Mouse (Mus musculus) midbrain, postnatal 0 days (tissue): ENCODE measurements around the gene Sprr2a3. TPM values are rescaled to one million over a fixed set of nuclear protein-coding genes. Genes with fewer than 3 reads are reported as not detected.
A peak's percentile ranks its signal among the peaks of the same experiment; 100 is the strongest.

ENCODE experiments used
- ATAC-seq: fragments of 200-750 bp; cut with Nextera tagmentation; 2 replicates; pipeline ENCODE4 v1.8.0; 2017; ENCODE audit warnings: moderate number of reproducible peaks, mild to moderate bottlenecking, moderate TSS enrichment, moderate library complexity; ENCODE audit not compliant: low FRiP score
- DNase-seq: peaks from one replicate; pipeline ENCODE4 v3.0.0-alpha.2; 2015; ENCODE audit warnings: low spot score
- H3K27ac ChIP-seq: fragments of 300-500 bp; sonication (generic); 2 replicates; pipeline ENCODE4 v1.5.1; 2014; ENCODE audit warnings: low read depth, mild to moderate bottlenecking, low read length, mixed read lengths
- H3K27me3 ChIP-seq: fragments of 300-500 bp; sonication (generic); 2 replicates; pipeline ENCODE4 v1.6.1; 2014; ENCODE audit warnings: low read length, control low read depth, mixed read lengths; ENCODE audit not compliant: insufficient read depth
- H3K36me3 ChIP-seq: fragments of 300-500 bp; sonication (generic); 2 replicates; pipeline ENCODE4 v1.6.1; 2014; ENCODE audit warnings: low read length, control low read depth, mixed read lengths; ENCODE audit not compliant: insufficient read depth
- H3K4me1 ChIP-seq: fragments of 300-500 bp; sonication (generic); 2 replicates; pipeline ENCODE4 v1.6.1; 2014; ENCODE audit warnings: mild to moderate bottlenecking, control low read depth, antibody characterized with exemption, low read length, mixed read lengths; ENCODE audit not compliant: insufficient read depth
- H3K4me2 ChIP-seq: fragments of 300-500 bp; sonication (generic); 2 replicates; pipeline ENCODE4 v1.6.1; 2014; ENCODE audit warnings: low read depth, mild to moderate bottlenecking, low read length, mixed read lengths; ENCODE audit not compliant: poor library complexity, severe bottlenecking
- H3K4me3 ChIP-seq: fragments of 300-500 bp; sonication (generic); 2 replicates; pipeline ENCODE4 v1.5.1; 2014; ENCODE audit warnings: low read depth, mild to moderate bottlenecking, low read length, moderate library complexity
- H3K9ac ChIP-seq: fragments of 300-500 bp; sonication (generic); replicated peaks from 2 replicates; pipeline ENCODE4 v1.6.1; 2014; ENCODE audit warnings: mild to moderate bottlenecking, low read length, moderate library complexity, mixed read lengths; ENCODE audit not compliant: poor library complexity, severe bottlenecking
- H3K9me3 ChIP-seq: fragments of 300-500 bp; sonication (generic); 2 replicates; pipeline ENCODE4 v1.6.1; 2016; ENCODE audit warnings: low read length, control low read depth
- CTCF ChIP-seq: IDR thresholded peaks from 2 replicates; pipeline ENCODE4 v1.5.1; 2016; ENCODE audit warnings: antibody characterized with exemption, mild to moderate bottlenecking
- WGBS: fragments of 180-500 bp; shearing (Covaris S2); extraction: QIAGEN DNeasy Blood & Tissue Kit; methylation state at CpG from one replicate; pipeline ENCODE4 v1.1.7; 2014; 5-methylcytosine and 5-hydroxymethylcytosine counted together
- polyA plus RNA-seq: library from polyadenylated mRNA; unstranded; fragments of >200 nt; fragmentation: Nextera tagmentation; extraction: Ambion mirVana; gene quantifications from 2 replicates; pipeline ENCODE4 v1.2.1, GENCODE M21; 2015
- total RNA-seq: library from RNA; depleted of rRNA; stranded (reverse); fragments of >200 nt; gene quantifications from 2 replicates; pipeline ENCODE4 v1.2.3, GENCODE M21; 2014; rRNA removed

Sprr2a3 gene
- total and polyA plus RNA-seq, 2 experiments from 2014 or later, result not detected

DNA sequence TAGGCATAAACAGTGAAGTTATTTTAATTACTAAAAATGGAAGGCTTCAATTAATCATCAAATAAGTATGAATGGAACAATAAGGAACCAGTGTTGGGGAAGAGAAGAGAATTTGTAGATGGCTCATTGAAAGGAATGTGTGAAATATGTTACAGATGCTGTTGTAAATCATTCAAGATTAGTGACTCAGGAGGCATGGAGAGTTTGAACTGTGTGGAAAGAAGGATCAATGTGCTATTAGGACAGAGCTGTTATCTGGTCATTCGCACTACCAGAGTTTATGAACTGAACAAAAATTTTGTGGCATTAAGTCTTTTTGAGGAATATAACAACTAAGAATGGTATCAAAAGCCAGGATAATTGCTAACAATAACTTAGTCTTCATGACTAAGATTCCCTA lies 22.2 kb downstream of the Sprr2a3 start:
- no peak for ATAC-seq

GRCm38 (mm10) chr3:92316320-92316719 lies 31.1 kb downstream of the Sprr2a3 start, which contains the start of gene Sprr2b:
Gene Sprr2b, plus strand, starts transcription at chr3:92316620.
- Histone ChIP-seq H3K4me1 (no peaks in the 10 kb centered on the region), H3K27ac (no peak within 1 kb of the TSS), H3K36me3 (no peaks in the 10 kb centered on the region), H3K9ac (no peak within 1 kb of the TSS), H3K4me3 (no peak within 1 kb of the TSS), H3K9me3 (no peaks in the 10 kb centered on the region), H3K27me3 (no peaks in the 10 kb centered on the region), H3K4me2 (no peak within 1 kb of the TSS)
- ATAC-seq (no peak), DNase-seq (no peak)
- no peak for TF ChIP-seq CTCF
- 76% methylated on average over 2 of the region's 2 CpGs for WGBS

More for the DNA sequence above, 22.2 kb downstream of the Sprr2a3 start:
- Histone ChIP-seq H3K9ac (no peak overlapping the region), H3K4me2 (no peak overlapping the region), H3K4me3 (no peak overlapping the region), H3K9me3 (no peaks in the 10 kb centered on the region), H3K36me3 (no peaks in the 10 kb centered on the region), H3K27me3 (no peaks in the 10 kb centered on the region), H3K27ac (no peak overlapping the region), H3K4me1 (no peaks in the 10 kb centered on the region)
- TF ChIP-seq CTCF, result no peak
- WGBS, result 89% methylated on average over 1 of the region's 1 CpGs
- DNase-seq, result no peak

GRCm38 (mm10) chr3:92317384-92317783 lies 32.2 kb downstream of the Sprr2a3 start:
- Histone ChIP-seq H3K27me3 (no peaks in the 10 kb centered on the region), H3K27ac (no peak overlapping the region), H3K4me1 (no peaks in the 10 kb centered on the region), H3K4me3 (no peak overlapping the region), H3K4me2 (no peak overlapping the region), H3K9ac (no peak overlapping the region), H3K9me3 (no peaks in the 10 kb centered on the region), H3K36me3 (no peaks in the 10 kb centered on the region)
- DNase-seq, result no peak
- WGBS, result 49% methylated on average over 2 of the region's 2 CpGs
- ATAC-seq, result 0 out of 2 replicates have a peak, but pooled peaks have one; percentile 41
- TF ChIP-seq CTCF, result no peak

GRCm38 (mm10) chr3:92336278-92336677 lies 51.1 kb downstream of the Sprr2a3 start:
- no peak overlapping the region for H3K4me3 ChIP-seq
- H3K4me1 ChIP-seq, result no peaks in the 10 kb centered on the region
- DNase-seq, result no peak
- ATAC-seq, result no peak
- no peak for TF ChIP-seq CTCF
- H3K9ac ChIP-seq, result no peak overlapping the region
- no peaks in the 10 kb centered on the region for H3K27me3 ChIP-seq
- 88% methylated on average over 1 of the region's 1 CpGs for WGBS
- H3K9me3 ChIP-seq, result no peaks in the 10 kb centered on the region
- no peak overlapping the region for H3K27ac ChIP-seq
- H3K4me2 ChIP-seq, result no peak overlapping the region
- no peaks in the 10 kb centered on the region for H3K36me3 ChIP-seq

GRCm38 (mm10) chr3:92338840-92339239 lies 53.6 kb downstream of the Sprr2a3 start, which contains the start of gene Sprr2d:
Gene Sprr2d, plus strand, starts transcription at chr3:92339140.
- H3K36me3 ChIP-seq, result no peaks in the 10 kb centered on the region
- no peak for TF ChIP-seq CTCF
- no peak within 1 kb of the TSS for H3K9ac ChIP-seq
- 94% methylated on average over 5 of the region's 5 CpGs for WGBS
- no peak within 1 kb of the TSS for H3K4me3 ChIP-seq
- no peak within 1 kb of the TSS for H3K4me2 ChIP-seq
- no peaks in the 10 kb centered on the region for H3K4me1 ChIP-seq
- no peak within 1 kb of the TSS for H3K27ac ChIP-seq
- ATAC-seq, result no peak
- H3K9me3 ChIP-seq, result no peaks in the 10 kb centered on the region
- no peaks in the 10 kb centered on the region for H3K27me3 ChIP-seq
- DNase-seq, result no peak

Other genes with a start within 250 kb of the Sprr2a3 start
- 4.4 and 4.6 TPM in 2 replicates for gene Lor, start 202.3 kb upstream of the Sprr2a3 start, total RNA-seq
- gene Lor, start 202.3 kb upstream of the Sprr2a3 start, polyA plus RNA-seq, result 11.3 and 13.2 TPM in 2 replicates
- gene Prr9, start 161.5 kb upstream of the Sprr2a3 start, total RNA-seq, result 0.33 TPM in 1 of 2 replicates, not detected in the other
- gene Prr9, start 161.5 kb upstream of the Sprr2a3 start, polyA plus RNA-seq, result not detected in 2 replicates
- not detected in 2 replicates for gene Lelp1, start 142.7 kb upstream of the Sprr2a3 start, total RNA-seq
- gene Lelp1, start 142.7 kb upstream of the Sprr2a3 start, polyA plus RNA-seq, result not detected in 2 replicates
- not detected in 2 replicates for gene Sprr2a1, start 69.6 kb upstream of the Sprr2a3 start, total RNA-seq
- gene Sprr2a1, start 69.6 kb upstream of the Sprr2a3 start, polyA plus RNA-seq, result not detected in 2 replicates
- gene Sprr2a2, start 69.5 kb upstream of the Sprr2a3 start, total RNA-seq, result 0.55 TPM in 1 of 2 replicates, not detected in the other
- not detected in 2 replicates for gene Sprr2a2, start 69.5 kb upstream of the Sprr2a3 start, polyA plus RNA-seq
- not detected in 2 replicates for gene Sprr2b, start 31.2 kb downstream of the Sprr2a3 start, total RNA-seq
- gene Sprr2b, start 31.2 kb downstream of the Sprr2a3 start, polyA plus RNA-seq, result not detected in 2 replicates
- not detected in 2 replicates for gene Sprr2d, start 53.7 kb downstream of the Sprr2a3 start, total RNA-seq
- not detected in 2 replicates for gene Sprr2d, start 53.7 kb downstream of the Sprr2a3 start, polyA plus RNA-seq
- gene Sprr2e, start 66.7 kb downstream of the Sprr2a3 start, total RNA-seq, result not detected in 2 replicates
- gene Sprr2e, start 66.7 kb downstream of the Sprr2a3 start, polyA plus RNA-seq, result not detected in 2 replicates
- not detected in 2 replicates for gene Sprr2f, start 79.8 kb downstream of the Sprr2a3 start, total RNA-seq
- gene Sprr2f, start 79.8 kb downstream of the Sprr2a3 start, polyA plus RNA-seq, result not detected in 2 replicates
- not detected in 2 replicates for gene Sprr2h, start 100.3 kb downstream of the Sprr2a3 start, total RNA-seq
- gene Sprr2h, start 100.3 kb downstream of the Sprr2a3 start, polyA plus RNA-seq, result not detected in 2 replicates
- gene Sprr2i, start 122.6 kb downstream of the Sprr2a3 start, total RNA-seq, result not detected in 2 replicates
- not detected in 2 replicates for gene Sprr2i, start 122.6 kb downstream of the Sprr2a3 start, polyA plus RNA-seq
- gene Sprr2j-ps, start 132.7 kb downstream of the Sprr2a3 start, total RNA-seq, result not detected in 2 replicates
- not detected in 2 replicates for gene Sprr2j-ps, start 132.7 kb downstream of the Sprr2a3 start, polyA plus RNA-seq
- gene Gm9774, start 144.0 kb downstream of the Sprr2a3 start, total RNA-seq, result 5.0 and 7.8 TPM in 2 replicates
- 9.5 and 11.4 TPM in 2 replicates for gene Gm9774, start 144.0 kb downstream of the Sprr2a3 start, polyA plus RNA-seq
- not detected in 2 replicates for gene Sprr2k, start 147.2 kb downstream of the Sprr2a3 start, total RNA-seq
- gene Sprr2k, start 147.2 kb downstream of the Sprr2a3 start, polyA plus RNA-seq, result not detected in 2 replicates
- not detected in 2 replicates for gene Sprr1b, start 153.4 kb downstream of the Sprr2a3 start, total RNA-seq
- not detected in 2 replicates for gene Sprr1b, start 153.4 kb downstream of the Sprr2a3 start, polyA plus RNA-seq
- not detected in 2 replicates for gene Sprr3, start 173.3 kb downstream of the Sprr2a3 start, total RNA-seq
- gene Sprr3, start 173.3 kb downstream of the Sprr2a3 start, polyA plus RNA-seq, result not detected in 2 replicates
- not detected in 2 replicates for gene Sprr1a, start 200.5 kb downstream of the Sprr2a3 start, total RNA-seq
- gene Sprr1a, start 200.5 kb downstream of the Sprr2a3 start, polyA plus RNA-seq, result not detected in 2 replicates
- gene Sprr4, start 215.1 kb downstream of the Sprr2a3 start, total RNA-seq, result not detected in 2 replicates
- not detected in 2 replicates for gene Sprr4, start 215.1 kb downstream of the Sprr2a3 start, polyA plus RNA-seq
- not detected in 2 replicates for gene 2310046K23Rik, start 249.1 kb downstream of the Sprr2a3 start, total RNA-seq
- not detected in 2 replicates for gene 2310046K23Rik, start 249.1 kb downstream of the Sprr2a3 start, polyA plus RNA-seq